Comparison of ENCODE assay signal across 15 mouse cellular contexts in genomic region chr11:57683931-57684330, GRCm38 (mm10). TPM values are rescaled to one million over a fixed set of nuclear protein-coding genes. Genes with fewer than 3 reads are reported as not detected.
DNase-seq lines count a peak whose midpoint lies in the region; ATAC-seq lines count a peak whose summit lies in the region.
"Had no signal": no experiment of that assay in that cellular context is flagged by ENCODE, and none has a peak within 500 bp of the region (broad histone marks: within the 10 kb centered on the region; RNA-seq: fewer than 3 reads in every experiment).

No protein-coding gene starts in this region.

- peak; percentile 63; the same call in 1 of the 2 replicates for ATAC-seq in neural tube, embryonic 11.5 days (ENCODE audit: insufficient read depth, low FRiP score, low TSS enrichment)
- 0 out of 2 replicates have a peak, but pooled peaks have one; percentile 34 for ATAC-seq in limb, embryonic 13.5 days (ENCODE audit: low FRiP score, low read depth)
- ATAC-seq in erythroblast, adult 5-6 weeks (replicated peaks; ENCODE audit: low FRiP score, poor library complexity, severe bottlenecking) = no peak
- ATAC-seq in monocyte, adult 5-6 weeks (replicated peaks; ENCODE audit: insufficient number of reproducible peaks, low FRiP score, low TSS enrichment, poor library complexity, severe bottlenecking) = no peak

- no peak overlapping the region for H3K4me2 ChIP-seq in neural tube, embryonic 11.5 days (ENCODE audit: low read depth)
- peak overlapping the region; percentile 14; the same call in 1 of the 2 replicates for H3K4me2 ChIP-seq in limb, embryonic 13.5 days (replicated peaks)
- H3K4me2 ChIP-seq: forebrain, embryonic 12.5 days; liver, embryonic 11.5 days had no signal

- DNase-seq in adrenal gland, adult (ENCODE audit: inconsistent age in 2 of 2, low spot score in 1 of 2) = peak; percentile 46 to 79
- DNase-seq in adrenal gland, adult 18-20 months (ENCODE audit: low spot score in 2 of 2) = no peak
- no peak for DNase-seq in neural tube, embryonic 11.5 days (ENCODE audit: low spot score)
- DNase-seq in neural tube, embryonic 10.5 days (ENCODE audit: extremely low spot score, low spot score) = no peak
- no peak for DNase-seq in layer of hippocampus, postnatal 10 days (ENCODE audit: low spot score in 2 of 2)
- DNase-seq: heart, adult 18-20 months; kidney, adult 9 months; lung, postnatal 14 days; midbrain, embryonic 14.5 days; spleen, adult 18-20 months had no signal

- H3K27me3 ChIP-seq in neural tube, embryonic 11.5 days (ENCODE audit: control insufficient read depth, insufficient read depth, low read length) = no peaks in the 10 kb centered on the region
- peaks cover 4% of the 10 kb centered on the region; the same call in 1 of the 2 replicates for H3K27me3 ChIP-seq in limb, embryonic 13.5 days

- peaks cover 12% of the 10 kb centered on the region for H3K4me1 ChIP-seq in neural tube, embryonic 11.5 days (ENCODE audit: control insufficient read depth, insufficient read depth, low read length)
- H3K4me1 ChIP-seq in limb, embryonic 13.5 days = peaks cover 66% of the 10 kb centered on the region

- WGBS in neural tube, embryonic 11.5 days = 7% methylated on average over 8 of the region's 8 CpGs
- WGBS in limb, embryonic 13.5 days = 8% methylated on average over 8 of the region's 8 CpGs

- no peak overlapping the region for H3K9ac ChIP-seq in neural tube, embryonic 11.5 days (ENCODE audit: low read length)
- no peak overlapping the region for H3K9ac ChIP-seq in limb, embryonic 13.5 days
- H3K9ac ChIP-seq: forebrain, embryonic 12.5 days had no signal

- no peaks in the 10 kb centered on the region for H3K36me3 ChIP-seq in neural tube, embryonic 11.5 days (ENCODE audit: control insufficient read depth, insufficient read depth, low read length)
- peaks cover 8% of the 10 kb centered on the region; the same call in 1 of the 2 replicates for H3K36me3 ChIP-seq in limb, embryonic 13.5 days
- H3K36me3 ChIP-seq: forebrain, embryonic 12.5 days had no signal

- no peak overlapping the region for H3K4me3 ChIP-seq in neural tube, embryonic 11.5 days (ENCODE audit: low read depth, low read length)
- H3K4me3 ChIP-seq in limb, embryonic 13.5 days = no peak overlapping the region
- H3K4me3 ChIP-seq: forebrain, embryonic 12.5 days had no signal

- no peak overlapping the region for H3K27ac ChIP-seq in neural tube, embryonic 11.5 days (ENCODE audit: low read depth, low read length)
- H3K27ac ChIP-seq in limb, embryonic 13.5 days = no peak overlapping the region
- H3K27ac ChIP-seq: forebrain, embryonic 12.5 days had no signal

- no peaks in the 10 kb centered on the region for H3K9me3 ChIP-seq in neural tube, embryonic 11.5 days (ENCODE audit: control insufficient read depth, low read length)
- peaks cover 5% of the 10 kb centered on the region; the same call in 1 of the 2 replicates for H3K9me3 ChIP-seq in limb, embryonic 13.5 days
- H3K9me3 ChIP-seq: forebrain, embryonic 12.5 days had no signal

RNA-seq across cellular contexts. Expression of gene Galnt10, which starts 38.7 kb away (rescaled TPM):
- 10 to 100 TPM; 32.0 to 57.3 TPM for total RNA-seq in adrenal gland, adult 18-20 months (2021)
- polyA plus RNA-seq in neural tube, embryonic 11.5 days (2014; fragmentation: Nextera tagmentation; extraction: Ambion mirVana) = 12.5 and 12.6 TPM in 2 replicates
- 28.6 and 31.3 TPM in 2 replicates for polyA plus RNA-seq in limb, embryonic 13.5 days (2015; fragmentation: Nextera tagmentation; extraction: Ambion mirVana)
- 39.4 and 43.5 TPM in 2 replicates for total RNA-seq in erythroblast, adult 5-6 weeks (2015; ENCODE audit: low replicate concordance)
- total RNA-seq in erythroblast, adult 5-6 weeks (2017; ENCODE audit: low replicate concordance) = 102 and 103 TPM in 2 replicates
- 18.6 to 31.9 TPM (median 21.5 TPM) in 3 replicates for total RNA-seq in monocyte, adult 5-6 weeks (2017)
- total RNA-seq in layer of hippocampus, postnatal 10 days (2021) = 10 to 100 TPM; 10.9 to 11.2 TPM

Comparison
In these comparisons a context has a peak if more than half of its experiments do, and no peak if none do; other contexts are left out.
1. DNase-seq: peak in adrenal gland, adult (2 of 2); none in adrenal gland, adult 18-20 months (0 of 2), neural tube, embryonic 11.5 days (single experiment), neural tube, embryonic 10.5 days (single experiment) and layer of hippocampus, postnatal 10 days (0 of 2).
2. ATAC-seq: peak in neural tube, embryonic 11.5 days (single experiment) and limb, embryonic 13.5 days (single experiment); none in erythroblast, adult 5-6 weeks (single experiment) and monocyte, adult 5-6 weeks (single experiment).